Mouse (Mus musculus): ENCODE measurements at regions not wholly inside any gene's neighbourhood (a gene's known extent, or its start where the extent isn't known, plus 50 kb on each side); places are given as distances from the start of the nearest gene placed in this dataset.
A peak's percentile ranks its signal among the peaks of the same experiment; 100 is the strongest.

GRCm38 (mm10) chr8:92771856-92772650 lies 55.0 kb upstream of the Mmp2 start:
- no peaks in the 10 kb centered on the region for H3K27me3 ChIP-seq (ENCODE audit: control insufficient read depth, insufficient read depth, insufficient read length)
- no peaks in the 10 kb centered on the region for H3K36me3 ChIP-seq (ENCODE audit: control insufficient read depth, insufficient read depth)
- no peak overlapping the region for H3ac ChIP-seq (ENCODE audit: control insufficient read depth, insufficient read length, low read depth)
- no peak overlapping the region for H3K4me3 ChIP-seq (ENCODE audit: insufficient read depth, poor library complexity, severe bottlenecking)
- TF ChIP-seq USF1 (IDR thresholded peaks at IDR 0.05; ENCODE audit: low read depth) (peak; percentile 62), CEBPB (IDR thresholded peaks at IDR 0.05; ENCODE audit: low read depth) (no peak), MAX (IDR thresholded peaks at IDR 0.05) (no peak)
- no peaks in the 10 kb centered on the region for H3K79me3 ChIP-seq (ENCODE audit: low read depth)
- no peaks in the 10 kb centered on the region for H3K79me2 ChIP-seq (ENCODE audit: control insufficient read depth, insufficient read depth)

- Histone ChIP-seq H3K79me2 (ENCODE audit: control insufficient read depth, insufficient read depth) (no peaks in the 10 kb centered on the region), H3ac (ENCODE audit: control insufficient read depth, insufficient read length, low read depth) (no peak overlapping the region), H3K4me3 (ENCODE audit: insufficient read depth, poor library complexity, severe bottlenecking) (no peak overlapping the region), H3K27me3 (ENCODE audit: control insufficient read depth, insufficient read depth, insufficient read length) (no peaks in the 10 kb centered on the region), H3K79me3 (ENCODE audit: low read depth) (no peaks in the 10 kb centered on the region), H3K36me3 (ENCODE audit: control insufficient read depth, insufficient read depth) (no peaks in the 10 kb centered on the region)
- no peak for TF ChIP-seq USF1 (IDR thresholded peaks at IDR 0.05; ENCODE audit: low read depth)
- no peak for TF ChIP-seq MYOG (IDR thresholded peaks at IDR 0.05; ENCODE audit: control insufficient read depth, extremely low read depth, insufficient read length)
- no peak for TF ChIP-seq MYOD1 (IDR thresholded peaks at IDR 0.05; ENCODE audit: control insufficient read depth, insufficient read length, low read depth)
- TF ChIP-seq CTCF (IDR thresholded peaks at IDR 0.05; ENCODE audit: control insufficient read depth, insufficient read depth, insufficient read length), result no peak
- no peak for TF ChIP-seq MAX (IDR thresholded peaks at IDR 0.05)
- no peak for TF ChIP-seq CEBPB (IDR thresholded peaks at IDR 0.05; ENCODE audit: low read depth)
- no peak for TF ChIP-seq FOSL1 (IDR thresholded peaks at IDR 0.05; ENCODE audit: insufficient read depth, low read length, poor library complexity, severe bottlenecking)
Observed at GRCm38 (mm10) chr8:92772826-92773225, 54.3 kb upstream of the Mmp2 start.

DNA sequence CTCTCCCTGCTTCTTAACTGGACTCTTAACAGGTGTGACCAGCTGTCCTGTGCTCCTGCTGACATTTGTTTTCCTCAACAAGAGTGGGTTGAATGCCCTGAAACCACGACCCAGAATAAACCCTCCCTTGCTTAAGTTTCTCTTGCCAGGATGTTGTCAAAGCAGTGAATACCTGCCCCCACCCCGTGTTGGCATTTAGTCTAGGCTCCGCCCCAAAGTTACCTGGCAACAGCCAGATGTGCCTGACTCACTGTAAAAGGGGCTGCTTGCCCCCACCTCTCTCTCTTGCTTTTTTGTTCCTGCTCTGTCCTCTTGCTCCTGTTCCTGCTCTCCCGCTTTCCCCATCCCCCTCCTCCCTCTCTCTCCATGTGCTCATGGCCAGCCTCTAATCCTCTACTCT lies 51.9 kb upstream of the Mmp2 start:
- Histone ChIP-seq H3K27me3 (ENCODE audit: control insufficient read depth, insufficient read depth, insufficient read length) (no peaks in the 10 kb centered on the region), H3K79me3 (ENCODE audit: low read depth) (no peaks in the 10 kb centered on the region), H3K36me3 (ENCODE audit: control insufficient read depth, insufficient read depth) (no peaks in the 10 kb centered on the region), H3K79me2 (ENCODE audit: control insufficient read depth, insufficient read depth) (no peaks in the 10 kb centered on the region), H3ac (ENCODE audit: control insufficient read depth, insufficient read length, low read depth) (no peak overlapping the region), H3K4me3 (ENCODE audit: insufficient read depth, poor library complexity, severe bottlenecking) (no peak overlapping the region)
- no peak for TF ChIP-seq CEBPB (IDR thresholded peaks at IDR 0.05; ENCODE audit: low read depth)
- no peak for TF ChIP-seq MAX (IDR thresholded peaks at IDR 0.05)
- TF ChIP-seq USF1 (IDR thresholded peaks at IDR 0.05; ENCODE audit: low read depth), result no peak
- TF ChIP-seq FOSL1 (IDR thresholded peaks at IDR 0.05; ENCODE audit: insufficient read depth, low read length, poor library complexity, severe bottlenecking), result no peak
- no peak for TF ChIP-seq MYOD1 (IDR thresholded peaks at IDR 0.05; ENCODE audit: control insufficient read depth, insufficient read length, low read depth)
- no peak for TF ChIP-seq MYOG (IDR thresholded peaks at IDR 0.05; ENCODE audit: control insufficient read depth, extremely low read depth, insufficient read length)
- TF ChIP-seq CTCF (IDR thresholded peaks at IDR 0.05; ENCODE audit: control insufficient read depth, insufficient read depth, insufficient read length), result no peak

GRCm38 (mm10) chr8:92777106-92777505 lies 50.0 kb upstream of the Mmp2 start:
- no peak for TF ChIP-seq CTCF (IDR thresholded peaks at IDR 0.05; ENCODE audit: control insufficient read depth, insufficient read depth, insufficient read length)
- TF ChIP-seq USF1 (IDR thresholded peaks at IDR 0.05; ENCODE audit: low read depth), result no peak
- TF ChIP-seq CEBPB (IDR thresholded peaks at IDR 0.05; ENCODE audit: low read depth), result no peak
- TF ChIP-seq MYOG (IDR thresholded peaks at IDR 0.05; ENCODE audit: control insufficient read depth, extremely low read depth, insufficient read length), result no peak
- TF ChIP-seq FOSL1 (IDR thresholded peaks at IDR 0.05; ENCODE audit: insufficient read depth, low read length, poor library complexity, severe bottlenecking), result no peak
- no peak for TF ChIP-seq MYOD1 (IDR thresholded peaks at IDR 0.05; ENCODE audit: control insufficient read depth, insufficient read length, low read depth)
- no peak for TF ChIP-seq MAX (IDR thresholded peaks at IDR 0.05)
- H3K4me3 ChIP-seq (ENCODE audit: insufficient read depth, poor library complexity, severe bottlenecking), result no peak overlapping the region
- no peaks in the 10 kb centered on the region for H3K79me2 ChIP-seq (ENCODE audit: control insufficient read depth, insufficient read depth)
- H3K27me3 ChIP-seq (ENCODE audit: control insufficient read depth, insufficient read depth, insufficient read length), result no peaks in the 10 kb centered on the region
- H3ac ChIP-seq (ENCODE audit: control insufficient read depth, insufficient read length, low read depth), result no peak overlapping the region
- no peaks in the 10 kb centered on the region for H3K36me3 ChIP-seq (ENCODE audit: control insufficient read depth, insufficient read depth)
- no peaks in the 10 kb centered on the region for H3K79me3 ChIP-seq (ENCODE audit: low read depth)

All from C2C12 (cell line).